Mouse (Mus musculus): ENCODE measurements around the gene Snrpa. TPM values are rescaled to one million over a fixed set of nuclear protein-coding genes. Genes with fewer than 3 reads are reported as not detected.
A peak's percentile ranks its signal among the peaks of the same experiment; 100 is the strongest.

Gene Snrpa
- polyA plus RNA-seq, 1 experiment from 2014 or later, result 160 TPM

- no peak overlapping the region for H3K4me3 ChIP-seq (replicated peaks; ENCODE audit: low read depth, low read length)
- peaks cover 16% of the 10 kb centered on the region for H3K36me3 ChIP-seq (ENCODE audit: insufficient read depth, low read length)
- no peak overlapping the region for H3K27ac ChIP-seq
- no peak for DNase-seq (ENCODE audit: low spot score)
- 95% methylated on average over 3 of the region's 3 CpGs for WGBS
- no peak for TF ChIP-seq CTCF (IDR thresholded peaks at IDR 0.05; ENCODE audit: low read depth)
- no peaks in the 10 kb centered on the region for H3K9me3 ChIP-seq (replicated peaks; ENCODE audit: low read length)
- peaks cover 7% of the 10 kb centered on the region for H3K4me1 ChIP-seq (replicated peaks; ENCODE audit: insufficient read depth, low read length)
- H3K4me2 ChIP-seq (ENCODE audit: low read length), result no peak overlapping the region
- H3K9ac ChIP-seq (ENCODE audit: low read depth, low read length), result no peak overlapping the region
- no peak for ATAC-seq (replicated peaks; ENCODE audit: low FRiP score, low read depth)
- no peaks in the 10 kb centered on the region for H3K27me3 ChIP-seq (ENCODE audit: insufficient read depth, low read length)
Measured at GRCm38 (mm10) chr7:27197136-27197535, 1.1 kb upstream of the Snrpa start.

GRCm38 (mm10) chr7:27193731-27194130 lies 2.3 kb downstream of the Snrpa start:
- WGBS, result 72% methylated on average over 4 of the region's 4 CpGs
- Histone ChIP-seq H3K4me3 (replicated peaks; ENCODE audit: low read depth, low read length) (no peak overlapping the region), H3K36me3 (ENCODE audit: insufficient read depth, low read length) (peaks cover 48% of the 10 kb centered on the region)

GRCm38 (mm10) chr7:27192434-27192833 lies 3.6 kb downstream of the Snrpa start:
- TF ChIP-seq CTCF (IDR thresholded peaks at IDR 0.05; ENCODE audit: low read depth), result no peak
- 92% methylated on average over 5 of the region's 5 CpGs for WGBS

More at GRCm38 (mm10) chr7:27193731-27194130, 2.3 kb downstream of the Snrpa start:
- no peak overlapping the region for H3K4me2 ChIP-seq (ENCODE audit: low read length)
- no peaks in the 10 kb centered on the region for H3K27me3 ChIP-seq (ENCODE audit: insufficient read depth, low read length)
- ATAC-seq (replicated peaks; ENCODE audit: low FRiP score, low read depth), result no peak
- DNase-seq (ENCODE audit: low spot score), result no peak
- TF ChIP-seq CTCF (IDR thresholded peaks at IDR 0.05; ENCODE audit: low read depth), result no peak
- no peaks in the 10 kb centered on the region for H3K9me3 ChIP-seq (replicated peaks; ENCODE audit: low read length)
- no peak overlapping the region for H3K27ac ChIP-seq
- H3K9ac ChIP-seq (ENCODE audit: low read depth, low read length), result no peak overlapping the region
- peaks cover 7% of the 10 kb centered on the region for H3K4me1 ChIP-seq (replicated peaks; ENCODE audit: insufficient read depth, low read length)

DNA sequence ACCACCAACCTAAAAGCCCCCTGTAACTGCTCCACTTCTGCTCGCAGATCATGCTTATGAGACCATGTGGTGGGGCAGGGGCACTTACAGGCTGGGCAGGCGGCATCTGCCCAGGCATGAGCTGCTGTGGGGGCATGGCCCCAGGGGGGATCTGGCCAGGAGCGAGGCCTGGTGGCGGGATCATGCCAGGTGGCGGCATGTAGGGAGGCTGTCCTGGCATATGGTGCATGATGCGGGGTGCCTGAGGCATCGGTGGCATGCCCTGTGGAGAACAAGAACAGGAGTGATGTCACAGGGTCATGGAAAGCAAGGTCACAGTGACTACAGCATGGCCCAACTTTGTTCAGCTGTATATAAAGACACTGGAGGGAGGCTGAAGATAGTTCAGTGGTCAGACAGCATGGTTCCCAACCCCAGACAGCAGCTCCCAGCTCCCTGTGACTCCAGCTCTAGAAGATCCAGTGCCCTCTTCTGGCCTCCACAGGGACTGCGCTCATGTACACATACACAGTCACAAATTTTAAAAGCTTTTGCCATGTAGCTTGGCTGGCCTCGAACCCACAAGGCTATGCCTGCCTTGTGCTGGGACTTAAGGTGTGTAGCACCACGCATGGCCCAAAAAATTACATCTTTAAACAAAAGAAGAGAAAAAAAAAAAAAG lies 6.7 kb downstream of the Snrpa start:
- Histone ChIP-seq H3K36me3 (ENCODE audit: insufficient read depth, low read length) (peaks cover 75% of the 10 kb centered on the region), H3K27ac (no peak overlapping the region), H3K27me3 (ENCODE audit: insufficient read depth, low read length) (no peaks in the 10 kb centered on the region), H3K9ac (ENCODE audit: low read depth, low read length) (no peak overlapping the region), H3K9me3 (replicated peaks; ENCODE audit: low read length) (no peaks in the 10 kb centered on the region), H3K4me1 (replicated peaks; ENCODE audit: insufficient read depth, low read length) (peaks cover under 1% of the 10 kb centered on the region; the same call in 1 of the 2 replicates), H3K4me2 (ENCODE audit: low read length) (no peak overlapping the region), H3K4me3 (replicated peaks; ENCODE audit: low read depth, low read length) (no peak overlapping the region)
- no peak for ATAC-seq (replicated peaks; ENCODE audit: low FRiP score, low read depth)
- WGBS, result 95% methylated on average over 10 of the region's 10 CpGs
- TF ChIP-seq CTCF (IDR thresholded peaks at IDR 0.05; ENCODE audit: low read depth), result peak; percentile 45; the same call in 1 of the 2 replicates
- no peak for DNase-seq (ENCODE audit: low spot score)

More at GRCm38 (mm10) chr7:27192434-27192833, 3.6 kb downstream of the Snrpa start:
- ATAC-seq (replicated peaks; ENCODE audit: low FRiP score, low read depth) (no peak), DNase-seq (ENCODE audit: low spot score) (no peak)
- Histone ChIP-seq H3K4me1 (replicated peaks; ENCODE audit: insufficient read depth, low read length) (peaks cover 7% of the 10 kb centered on the region), H3K4me2 (ENCODE audit: low read length) (no peak overlapping the region), H3K27me3 (ENCODE audit: insufficient read depth, low read length) (no peaks in the 10 kb centered on the region), H3K27ac (no peak overlapping the region), H3K36me3 (ENCODE audit: insufficient read depth, low read length) (peaks cover 54% of the 10 kb centered on the region), H3K9me3 (replicated peaks; ENCODE audit: low read length) (no peaks in the 10 kb centered on the region), H3K4me3 (replicated peaks; ENCODE audit: low read depth, low read length) (no peak overlapping the region), H3K9ac (ENCODE audit: low read depth, low read length) (no peak overlapping the region)

DNA sequence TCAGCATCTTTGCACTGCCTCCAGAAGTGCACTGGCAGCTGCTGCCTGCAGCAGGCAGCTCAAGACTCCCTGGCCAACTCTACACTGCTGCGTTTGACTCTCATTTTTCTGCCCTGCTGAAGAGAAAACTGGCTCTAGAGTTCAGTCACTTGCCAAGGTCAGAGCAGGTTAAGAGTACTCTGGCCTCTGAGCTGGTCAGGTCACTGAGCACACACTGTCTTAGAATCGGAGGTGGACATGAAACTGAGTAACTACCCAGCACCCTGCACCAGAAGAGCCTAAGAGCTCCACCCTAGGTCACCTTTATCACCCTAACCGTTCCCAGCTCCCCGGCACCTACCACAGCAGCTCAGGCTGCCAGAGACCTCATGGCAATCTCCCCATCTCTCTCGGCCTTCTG lies 10.1 kb downstream of the Snrpa start:
- 89% methylated on average over 5 of the region's 5 CpGs for WGBS
- TF ChIP-seq CTCF (IDR thresholded peaks at IDR 0.05; ENCODE audit: low read depth), result no peak
- ATAC-seq (replicated peaks; ENCODE audit: low FRiP score, low read depth), result peak; percentile 23; the same call in 1 of the 2 replicates
- H3K27ac ChIP-seq, result no peak overlapping the region
- H3K9me3 ChIP-seq (replicated peaks; ENCODE audit: low read length), result no peaks in the 10 kb centered on the region
- H3K27me3 ChIP-seq (ENCODE audit: insufficient read depth, low read length), result no peaks in the 10 kb centered on the region
- H3K4me2 ChIP-seq (ENCODE audit: low read length), result no peak overlapping the region
- peaks cover 49% of the 10 kb centered on the region for H3K36me3 ChIP-seq (ENCODE audit: insufficient read depth, low read length)
- H3K9ac ChIP-seq (ENCODE audit: low read depth, low read length), result no peak overlapping the region
- no peak for DNase-seq (ENCODE audit: low spot score)
- no peaks in the 10 kb centered on the region for H3K4me1 ChIP-seq (replicated peaks; ENCODE audit: insufficient read depth, low read length)
- H3K4me3 ChIP-seq (replicated peaks; ENCODE audit: low read depth, low read length), result no peak overlapping the region

DNA sequence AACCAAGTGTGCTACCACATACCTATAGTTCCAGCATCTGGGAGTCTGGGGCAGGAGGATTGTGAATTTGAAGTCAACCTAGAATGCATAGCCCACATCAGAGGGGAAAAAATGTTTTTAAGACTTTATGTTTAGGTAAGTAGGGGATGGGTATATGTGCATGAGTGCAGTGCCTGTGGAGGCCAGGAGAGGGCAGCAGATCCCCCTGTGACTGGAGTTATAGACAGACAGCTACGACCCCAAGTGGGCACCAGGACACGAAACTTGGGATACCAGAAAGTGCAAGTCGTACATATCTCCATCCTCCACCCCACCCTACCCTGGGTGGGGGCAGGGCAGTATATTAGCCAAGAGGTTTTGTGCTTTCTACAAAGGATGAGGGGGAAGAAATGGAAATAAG lies 11.1 kb downstream of the Snrpa start:
- TF ChIP-seq CTCF (IDR thresholded peaks at IDR 0.05; ENCODE audit: low read depth), result peak; percentile 78
- no peak overlapping the region for H3K9ac ChIP-seq (ENCODE audit: low read depth, low read length)
- ATAC-seq (replicated peaks; ENCODE audit: low FRiP score, low read depth) (no peak), DNase-seq (ENCODE audit: low spot score) (no peak)
- H3K27ac ChIP-seq, result no peak overlapping the region
- H3K9me3 ChIP-seq (replicated peaks; ENCODE audit: low read length), result no peaks in the 10 kb centered on the region
- 70% methylated on average over 3 of the region's 3 CpGs for WGBS
- H3K36me3 ChIP-seq (ENCODE audit: insufficient read depth, low read length), result peaks cover 38% of the 10 kb centered on the region
- H3K4me1 ChIP-seq (replicated peaks; ENCODE audit: insufficient read depth, low read length), result no peaks in the 10 kb centered on the region
- H3K4me2 ChIP-seq (ENCODE audit: low read length), result no peak overlapping the region
- H3K27me3 ChIP-seq (ENCODE audit: insufficient read depth, low read length), result no peaks in the 10 kb centered on the region
- no peak overlapping the region for H3K4me3 ChIP-seq (replicated peaks; ENCODE audit: low read depth, low read length)

All from kidney, postnatal 0 days (tissue).